Mouse (Mus musculus) midbrain, embryonic 14.5 days (tissue): Measurements from ENCODE around the gene Zfp184. TPM values are rescaled to one million over a fixed set of nuclear protein-coding genes. Genes with fewer than 3 reads are reported as not detected.

Experiments used
- ATAC-seq: fragments of 200-750 bp; cut with Nextera tagmentation; 2 replicates; pipeline ENCODE4 v1.8.0; 2017; ENCODE audit warnings: moderate number of reproducible peaks, moderate library complexity; ENCODE audit not compliant: low FRiP score, low TSS enrichment
- DNase-seq: peaks from one replicate; pipeline ENCODE4 v3.0.0-alpha.2; 2015
- H3K27ac ChIP-seq: fragments of 300-500 bp; sonication (generic); replicated peaks from 2 replicates; pipeline ENCODE4 v1.5.1; 2014; ENCODE audit warnings: mild to moderate bottlenecking, low read depth, low read length, moderate library complexity
- H3K27me3 ChIP-seq: fragments of 300-500 bp; sonication (generic); 2 replicates; pipeline ENCODE4 v1.6.1; 2014; ENCODE audit warnings: low read length, control low read depth, mixed read lengths; ENCODE audit not compliant: control insufficient read depth, insufficient read depth
- H3K36me3 ChIP-seq: fragments of 300-500 bp; sonication (generic); 2 replicates; pipeline ENCODE4 v1.6.1; 2014; ENCODE audit warnings: low read length, control low read depth; ENCODE audit not compliant: control insufficient read depth, insufficient read depth
- H3K4me1 ChIP-seq: fragments of 300-500 bp; sonication (generic); 2 replicates; pipeline ENCODE4 v1.6.1; 2014; ENCODE audit warnings: mild to moderate bottlenecking, antibody characterized with exemption, low read length, control low read depth; ENCODE audit not compliant: control insufficient read depth, insufficient read depth
- H3K4me2 ChIP-seq: fragments of 300-500 bp; sonication (generic); 2 replicates; pipeline ENCODE4 v1.6.1; 2014; ENCODE audit warnings: mild to moderate bottlenecking, low read length, moderate library complexity
- H3K4me3 ChIP-seq: fragments of 300-500 bp; sonication (generic); replicated peaks from 2 replicates; pipeline ENCODE4 v1.5.1; 2014; ENCODE audit warnings: low read depth, low read length
- H3K9ac ChIP-seq: fragments of 300-500 bp; sonication (generic); replicated peaks from 2 replicates; pipeline ENCODE4 v1.6.1; 2014; ENCODE audit warnings: mild to moderate bottlenecking, low read length, moderate library complexity
- H3K9me3 ChIP-seq: fragments of 300-500 bp; sonication (generic); 2 replicates; pipeline ENCODE4 v1.6.1; 2016; ENCODE audit warnings: low read length, control low read depth, mixed read lengths; ENCODE audit not compliant: control insufficient read depth
- WGBS: fragments of 180-500 bp; shearing (Covaris S2); extraction: QIAGEN DNeasy Blood & Tissue Kit; methylation state at CpG from one replicate; pipeline ENCODE4 v1.1.7; 2014; 5-methylcytosine and 5-hydroxymethylcytosine counted together
- polyA plus RNA-seq: library from polyadenylated mRNA; unstranded; fragments of >200 nt; fragmentation: Nextera tagmentation; extraction: Ambion mirVana; gene quantifications from 2 replicates; pipeline ENCODE4 v1.2.1, GENCODE M21; 2014

Gene Zfp184
- polyA plus RNA-seq, 1 experiment from 2014 or later: 18.2 TPM

DNA sequence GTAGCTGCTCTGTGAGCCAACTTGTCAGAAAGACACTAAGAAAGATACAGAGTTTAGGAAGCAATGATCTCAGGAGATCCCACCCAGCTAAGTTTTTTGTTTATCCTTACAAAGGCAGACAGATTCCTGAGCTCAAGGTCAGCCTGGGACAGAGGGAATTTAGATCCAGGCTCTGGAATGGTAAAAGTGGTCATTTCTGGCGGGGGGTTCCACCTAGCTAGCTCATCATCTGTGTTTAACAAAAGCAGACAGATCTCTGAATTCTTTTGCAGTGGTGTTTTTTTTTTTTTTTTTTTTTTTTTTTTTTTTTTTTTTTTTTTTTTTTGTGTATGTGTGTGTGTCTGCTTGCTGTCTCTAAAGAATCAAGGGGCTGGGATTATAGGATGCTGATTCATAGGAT is 24.4 kb downstream of the Zfp184 start:
- ATAC-seq (no peak), DNase-seq (no peak)
- Histone ChIP-seq H3K9ac (no peak overlapping the region), H3K4me3 (no peak overlapping the region), H3K36me3 (peaks cover under 1% of the 10 kb centered on the region; the same call in 1 of the 2 replicates), H3K27me3 (no peaks in the 10 kb centered on the region), H3K4me1 (no peaks in the 10 kb centered on the region), H3K4me2 (no peak overlapping the region), H3K9me3 (no peaks in the 10 kb centered on the region), H3K27ac (no peak overlapping the region)
- WGBS: 39% methylated on average over 1 of the region's 1 CpGs

DNA sequence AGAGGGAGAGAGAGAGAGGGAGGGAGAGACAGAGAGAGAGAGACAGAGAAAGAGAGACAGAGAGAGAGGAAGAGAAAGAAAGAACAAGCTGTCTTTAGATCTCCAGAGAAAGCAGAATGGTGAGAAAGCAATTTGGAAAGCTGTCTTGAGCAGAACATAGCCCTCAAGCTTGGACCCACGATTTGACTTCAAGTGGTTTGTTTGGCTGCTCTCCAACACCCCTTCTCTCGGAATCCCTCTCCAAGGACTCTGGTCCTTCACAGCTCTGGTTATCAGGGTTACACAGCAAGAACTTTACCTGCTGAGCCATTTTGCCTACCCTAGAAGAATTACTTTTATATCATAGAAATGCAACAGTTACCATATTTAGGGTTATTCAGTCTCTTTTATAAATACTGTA is 24.9 kb downstream of the Zfp184 start:
- WGBS: 69% methylated on average over 2 of the region's 2 CpGs
- Histone ChIP-seq H3K36me3 (no peaks in the 10 kb centered on the region), H3K9me3 (no peaks in the 10 kb centered on the region), H3K27me3 (no peaks in the 10 kb centered on the region), H3K4me3 (no peak overlapping the region), H3K9ac (no peak overlapping the region), H3K4me2 (no peak overlapping the region), H3K27ac (no peak overlapping the region), H3K4me1 (no peaks in the 10 kb centered on the region)
- DNase-seq (no peak), ATAC-seq (no peak)

DNA sequence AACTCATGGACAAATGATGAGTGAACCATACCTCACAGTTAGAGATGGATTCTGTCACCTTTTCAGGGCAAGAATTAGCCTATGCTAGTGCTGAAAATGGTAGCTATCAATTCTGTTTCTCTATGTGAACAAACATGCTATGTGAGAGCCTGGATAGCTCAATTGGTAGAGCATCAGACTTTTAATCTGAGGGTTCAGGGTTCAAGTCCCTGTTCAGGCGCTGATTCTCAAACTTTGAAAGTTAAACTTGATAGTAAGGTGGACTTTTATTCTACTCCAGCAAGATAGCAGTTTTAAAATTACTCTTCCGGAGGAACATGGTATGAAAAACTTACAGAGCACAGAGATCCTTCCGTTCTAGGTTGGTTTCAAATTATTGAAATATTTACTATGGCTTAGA is 26.7 kb downstream of the Zfp184 start:
- no peak overlapping the region for H3K9ac ChIP-seq
- no peak overlapping the region for H3K27ac ChIP-seq
- no peaks in the 10 kb centered on the region for H3K36me3 ChIP-seq
- 38% methylated on average over 3 of the region's 3 CpGs for WGBS
- no peaks in the 10 kb centered on the region for H3K4me1 ChIP-seq
- DNase-seq (peak; percentile 2), ATAC-seq (no peak)
- no peak overlapping the region for H3K4me3 ChIP-seq
- no peak overlapping the region for H3K4me2 ChIP-seq
- H3K9me3 ChIP-seq: no peaks in the 10 kb centered on the region
- H3K27me3 ChIP-seq: no peaks in the 10 kb centered on the region

DNA sequence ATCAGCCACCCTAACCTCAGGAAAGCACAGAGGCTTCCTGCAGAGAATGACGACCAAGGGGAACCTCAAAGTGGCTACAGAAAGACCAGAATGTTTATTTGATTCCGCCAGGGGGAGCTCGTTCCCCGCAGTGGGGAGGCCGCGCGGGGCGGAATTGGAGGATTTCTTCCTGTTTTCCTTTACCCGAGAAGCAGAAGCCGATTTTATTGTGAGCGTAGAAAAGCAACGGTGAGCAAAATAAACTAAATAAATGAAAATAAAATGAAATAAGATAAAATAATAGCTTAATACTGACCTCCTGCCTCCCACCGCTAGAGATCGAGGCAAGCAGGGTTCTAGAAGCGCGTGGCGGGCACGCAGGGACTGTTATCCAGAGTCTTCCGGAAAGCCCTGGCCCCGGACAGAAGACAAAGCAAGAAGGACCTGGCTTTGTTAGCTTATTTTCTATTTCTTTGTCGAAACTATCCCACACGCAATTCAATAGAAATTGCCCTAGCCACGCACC is 29.4 kb downstream of the Zfp184 start:
- Histone ChIP-seq H3K9ac (peak overlapping the region; percentile 74), H3K36me3 (no peaks in the 10 kb centered on the region), H3K4me1 (no peaks in the 10 kb centered on the region), H3K4me3 (peak overlapping the region; percentile 58), H3K27me3 (peaks cover 7% of the 10 kb centered on the region), H3K27ac (peak overlapping the region; percentile 84), H3K9me3 (no peaks in the 10 kb centered on the region), H3K4me2 (peak overlapping the region; percentile 51)
- ATAC-seq (peak; percentile 85), DNase-seq (peak; percentile 96)
- WGBS: 0% methylated on average over 23 of the region's 23 CpGs

DNA sequence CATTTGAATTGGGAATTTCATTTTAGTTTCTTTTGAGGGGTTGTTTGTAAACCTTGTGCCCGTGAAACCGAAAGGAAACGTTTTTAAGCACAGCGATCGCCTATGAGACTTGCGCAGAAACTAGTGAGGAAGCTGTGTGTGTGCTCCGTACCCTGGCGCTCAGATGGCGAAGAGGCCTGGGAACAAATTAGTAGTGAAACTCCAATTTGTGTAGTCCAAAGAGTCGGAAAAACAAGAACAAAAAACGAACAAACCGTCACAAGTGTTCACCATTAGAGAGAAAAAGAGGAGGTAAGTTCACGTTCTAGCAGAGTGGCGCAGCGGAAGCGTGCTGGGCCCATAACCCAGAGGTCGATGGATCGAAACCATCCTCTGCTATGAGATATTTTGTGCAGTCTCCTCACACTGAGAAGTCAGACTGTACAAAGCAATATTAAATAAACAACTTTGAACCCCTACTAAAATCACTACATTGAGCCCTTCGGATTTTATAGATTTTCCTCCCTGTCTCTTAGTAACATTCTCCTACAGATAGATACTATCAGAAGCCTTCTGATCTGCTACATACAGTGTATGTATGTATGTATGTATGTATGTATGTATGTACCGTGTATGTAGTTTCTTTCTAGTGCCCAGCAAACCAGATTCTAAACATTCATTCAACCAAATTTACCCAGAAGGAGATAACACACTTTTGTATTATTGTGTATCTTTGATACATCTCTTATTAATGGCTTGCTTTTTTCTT is 30.0 kb downstream of the Zfp184 start:
- 4% methylated on average over 20 of the region's 20 CpGs for WGBS
- peaks cover 10% of the 10 kb centered on the region for H3K27me3 ChIP-seq
- H3K9me3 ChIP-seq: no peaks in the 10 kb centered on the region
- ATAC-seq: peak; percentile 93
- peak overlapping the region; percentile 58 for H3K4me3 ChIP-seq
- no peaks in the 10 kb centered on the region for H3K36me3 ChIP-seq
- peak overlapping the region; percentile 74 for H3K9ac ChIP-seq
- H3K4me2 ChIP-seq: peak overlapping the region; percentile 51
- H3K4me1 ChIP-seq: no peaks in the 10 kb centered on the region
- DNase-seq: peak; percentile 91
- peak overlapping the region; percentile 84 for H3K27ac ChIP-seq

DNA sequence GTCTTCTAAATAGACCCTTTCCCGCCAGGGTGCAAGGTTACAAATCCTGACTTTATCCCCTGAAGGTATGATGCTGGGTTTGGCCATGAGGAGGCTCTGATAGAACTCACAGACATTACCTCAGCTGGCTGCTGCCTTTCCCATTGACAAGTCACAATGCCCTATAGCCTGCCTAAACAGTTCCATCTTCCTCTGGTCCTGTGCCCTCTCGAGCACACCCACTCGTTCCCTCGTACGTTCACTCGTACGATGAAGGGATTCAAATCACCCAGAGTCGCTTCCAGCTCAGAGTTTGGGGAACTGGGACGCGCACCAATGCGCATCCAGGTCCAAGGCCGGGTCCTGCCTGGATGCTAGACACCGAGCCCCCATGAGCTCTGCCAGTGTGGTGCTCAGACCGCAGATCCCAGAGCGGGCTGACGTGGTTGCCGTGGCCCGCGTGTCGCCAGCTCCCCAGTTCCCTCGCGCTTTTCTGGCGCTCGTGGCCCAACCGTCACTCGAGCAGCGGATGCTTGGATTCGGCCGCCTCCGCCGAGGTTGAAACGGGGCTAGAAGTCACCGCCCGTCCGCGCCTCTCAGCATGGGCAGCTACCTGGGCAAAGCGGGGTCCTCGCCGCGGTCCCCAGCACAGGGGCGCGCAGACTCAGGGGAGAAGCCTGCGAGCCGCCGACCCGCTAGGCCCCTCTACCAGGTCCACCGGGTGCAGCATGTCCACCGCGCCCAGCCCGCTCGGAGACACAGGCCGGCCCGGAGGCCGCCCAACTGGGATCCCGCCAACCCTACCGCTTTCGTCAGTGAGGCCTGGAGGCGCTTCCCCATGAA is 36.3 kb downstream of the Zfp184 start, which contains the start of gene Pom121l2:
Gene Pom121l2, plus strand, starts transcription at position 214 of the 822 bp plus-strand sequence.
- Histone ChIP-seq H3K9ac (peak within 1 kb of the TSS; percentile 57), H3K4me1 (peaks cover 6% of the 10 kb centered on the region), H3K9me3 (no peaks in the 10 kb centered on the region), H3K27ac (no peak within 1 kb of the TSS), H3K4me3 (peak within 1 kb of the TSS; percentile 49), H3K4me2 (peak within 1 kb of the TSS; percentile 96), H3K36me3 (no peaks in the 10 kb centered on the region), H3K27me3 (peaks cover 41% of the 10 kb centered on the region)
- DNase-seq (peak; percentile 56), ATAC-seq (peak; percentile 43; the same call in 1 of the 2 replicates)
- WGBS: under 1% methylated on average over 58 of the region's 58 CpGs

DNA sequence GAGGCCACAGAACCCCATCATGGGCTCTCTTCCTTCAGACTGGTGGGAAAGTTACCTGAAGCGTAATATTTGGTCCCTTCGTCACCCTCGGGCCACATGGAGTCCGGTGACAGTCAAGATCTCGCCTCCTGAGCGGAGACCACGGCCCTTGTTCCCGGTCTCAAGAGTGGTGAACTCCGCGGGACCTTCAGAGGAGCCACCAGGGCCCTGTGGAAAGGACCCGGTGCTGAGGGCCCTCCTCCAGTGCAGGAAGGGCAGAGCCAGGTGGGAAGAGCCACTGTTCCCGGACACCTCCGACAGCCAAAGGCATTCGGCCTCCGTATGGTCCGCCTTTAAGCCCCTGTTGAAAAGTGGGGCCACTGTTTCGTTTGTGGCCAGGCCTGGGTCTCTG is 36.9 kb downstream of the Zfp184 start:
- Histone ChIP-seq H3K4me1 (peaks cover 6% of the 10 kb centered on the region), H3K9ac (peak overlapping the region; percentile 57), H3K27me3 (peaks cover 41% of the 10 kb centered on the region), H3K27ac (no peak overlapping the region), H3K4me2 (peak overlapping the region; percentile 96), H3K4me3 (peak overlapping the region; percentile 49), H3K36me3 (no peaks in the 10 kb centered on the region), H3K9me3 (no peaks in the 10 kb centered on the region)
- WGBS: 6% methylated on average over 17 of the region's 17 CpGs
- ATAC-seq (no peak), DNase-seq (no peak)

DNA sequence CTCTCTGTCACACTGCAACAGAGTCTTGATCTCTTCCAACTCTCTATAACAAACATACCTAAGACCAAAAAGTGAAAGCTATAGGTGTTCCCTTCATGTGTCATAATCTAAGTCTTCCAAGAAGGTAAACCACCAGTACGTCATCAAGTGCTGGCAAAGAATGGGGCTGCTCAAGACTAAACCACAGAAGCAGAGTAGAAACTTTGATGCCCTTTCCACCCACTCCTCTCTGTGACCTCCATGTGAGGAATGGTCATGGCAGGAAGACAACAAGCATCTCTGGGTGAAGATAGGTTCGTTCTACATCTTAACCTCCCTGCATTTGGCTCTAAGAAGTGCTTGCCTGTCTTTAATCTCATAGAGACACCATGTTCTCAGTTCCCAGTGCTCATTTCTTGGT is 39.6 kb downstream of the Zfp184 start:
- no peaks in the 10 kb centered on the region for H3K9me3 ChIP-seq
- no peak overlapping the region for H3K27ac ChIP-seq
- no peak overlapping the region for H3K4me2 ChIP-seq
- no peaks in the 10 kb centered on the region for H3K36me3 ChIP-seq
- peaks cover 32% of the 10 kb centered on the region for H3K27me3 ChIP-seq
- H3K4me3 ChIP-seq: no peak overlapping the region
- peaks cover 6% of the 10 kb centered on the region for H3K4me1 ChIP-seq
- no peak overlapping the region for H3K9ac ChIP-seq
- ATAC-seq (no peak), DNase-seq (no peak)
- WGBS: 81% methylated on average over 2 of the region's 2 CpGs
